ENCODE assay signal across 15 mouse cellular contexts in genomic region chr6:37627206-37627605, GRCm38 (mm10).
DNase-seq lines count a peak whose midpoint lies in the region; ATAC-seq lines count a peak whose summit lies in the region.
"Had no signal": no experiment of that assay in that cellular context is flagged by ENCODE, and none has a peak within 500 bp of the region (broad histone marks: within the 10 kb centered on the region; RNA-seq: fewer than 3 reads in every experiment).

No protein-coding gene starts in this region.

- H3K4me2 ChIP-seq in forebrain, embryonic 16.5 days (ENCODE audit: low read length): no peak overlapping the region
- H3K4me2 ChIP-seq: hindbrain, embryonic 12.5 days; limb, embryonic 13.5 days; midbrain, embryonic 12.5 days had no signal

- intact Hi-C loops in heart, postnatal 14 days (cut with DNase I): no loop called here

- H3K4me3 ChIP-seq in brown adipose tissue, adult 24 weeks (ENCODE audit: insufficient read depth, low read depth, low read length): no peak overlapping the region
- no peak overlapping the region for H3K4me3 ChIP-seq in forebrain, embryonic 16.5 days (replicated peaks; ENCODE audit: low read length)
- H3K4me3 ChIP-seq: embryonic facial prominence, embryonic 10.5 days; hindbrain, embryonic 12.5 days; limb, embryonic 13.5 days; midbrain, embryonic 12.5 days had no signal

- no peaks in the 10 kb centered on the region for H3K9me3 ChIP-seq in forebrain, embryonic 16.5 days (ENCODE audit: control insufficient read depth, low read length)
- H3K9me3 ChIP-seq: embryonic facial prominence, embryonic 10.5 days; hindbrain, embryonic 12.5 days; limb, embryonic 13.5 days; midbrain, embryonic 12.5 days had no signal

- 86% methylated on average over 5 of the region's 5 CpGs for WGBS in forebrain, embryonic 16.5 days

- H3K36me3 ChIP-seq in forebrain, embryonic 16.5 days (ENCODE audit: control insufficient read depth, insufficient read depth): no peaks in the 10 kb centered on the region
- H3K36me3 ChIP-seq: embryonic facial prominence, embryonic 10.5 days; hindbrain, embryonic 12.5 days; limb, embryonic 13.5 days; midbrain, embryonic 12.5 days had no signal

- H3K9ac ChIP-seq in forebrain, embryonic 16.5 days (replicated peaks; ENCODE audit: low read depth, low read length): no peak overlapping the region
- H3K9ac ChIP-seq: hindbrain, embryonic 12.5 days; limb, embryonic 13.5 days; midbrain, embryonic 12.5 days had no signal

- H3K27me3 ChIP-seq in forebrain, embryonic 16.5 days (replicated peaks; ENCODE audit: control insufficient read depth, insufficient read depth, low read length): no peaks in the 10 kb centered on the region
- H3K27me3 ChIP-seq: hindbrain, embryonic 12.5 days; limb, embryonic 13.5 days; midbrain, embryonic 12.5 days had no signal

- H3K4me1 ChIP-seq in brown adipose tissue, adult 24 weeks (ENCODE audit: control insufficient read depth, insufficient read depth, insufficient read length, low read length): peaks cover 3% of the 10 kb centered on the region; the same call in 1 of the 2 replicates
- H3K4me1 ChIP-seq in forebrain, embryonic 16.5 days (replicated peaks; ENCODE audit: control insufficient read depth, insufficient read depth, low read length): no peaks in the 10 kb centered on the region
- H3K4me1 ChIP-seq: hindbrain, embryonic 12.5 days; limb, embryonic 13.5 days; midbrain, embryonic 12.5 days had no signal

- no peak for ATAC-seq in activated CD4-positive, CD25-positive, alpha-beta regulatory T cell, adult 4 months
- no peak for ATAC-seq in frontal cortex, adult (ENCODE audit: low TSS enrichment)
- ATAC-seq in forebrain, embryonic 16.5 days: no peak
- ATAC-seq: forebrain, embryonic 14.5 days had no signal

- peak overlapping the region; percentile 86 for H3K27ac ChIP-seq in brown adipose tissue, adult 24 weeks (replicated peaks; ENCODE audit: low read depth, low read length)
- no peak overlapping the region for H3K27ac ChIP-seq in forebrain, embryonic 16.5 days (ENCODE audit: low read length)
- H3K27ac ChIP-seq: embryonic facial prominence, embryonic 10.5 days; hindbrain, embryonic 12.5 days; limb, embryonic 13.5 days; midbrain, embryonic 12.5 days had no signal

- peak; percentile 49 to 77 for DNase-seq in heart, adult 18-20 months
- DNase-seq in heart, postnatal 14 days: peak; percentile 31 to 48
- DNase-seq in lung, postnatal 10 days: peak; percentile 48
- DNase-seq: cerebellum, adult 11 months; kidney, adult 2 months; thymus, postnatal 14 days had no signal
